Mouse (Mus musculus) frontal cortex, postnatal 25 days (tissue): ENCODE measurements around the gene Ubn1.

ENCODE experiments used
- DNase-seq, 2 experiments: peaks; one replicate each; pipeline ENCODE4 v3.0.0; 2022; ENCODE audit warnings: low spot score in 2 of 2

Gene Ubn1

DNA sequence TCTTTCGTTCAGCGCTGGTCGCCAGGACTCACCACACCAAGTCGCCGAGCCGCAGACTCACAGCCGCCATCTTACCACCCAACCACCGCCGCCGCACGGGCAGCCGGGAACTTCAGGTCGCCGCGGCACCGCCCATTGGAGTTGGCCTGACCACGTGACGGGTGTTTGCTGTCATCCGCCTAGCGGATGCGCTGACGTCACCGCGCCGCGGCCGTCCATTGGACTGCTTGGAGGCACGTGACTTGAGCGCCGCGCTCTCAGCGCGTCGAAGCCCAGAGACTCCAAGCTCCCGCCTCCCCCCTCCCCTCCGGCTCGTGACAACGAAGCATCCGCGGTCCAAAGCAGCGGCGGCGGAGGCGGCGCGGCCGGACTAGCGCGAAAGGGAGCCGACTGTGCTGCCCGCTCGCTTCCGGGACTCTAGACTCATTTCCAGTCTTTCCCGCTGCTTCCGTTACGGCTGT lies at the start of gene Ubn1, which contains the start of gene Glyr1:
Ubn1 (plus strand) TSS at position 284 of the 461 bp plus-strand sequence.
Glyr1 (minus strand) TSS at position 90 of the 461 bp plus-strand sequence.
- peak; percentile 96 to 98 for DNase-seq

DNA sequence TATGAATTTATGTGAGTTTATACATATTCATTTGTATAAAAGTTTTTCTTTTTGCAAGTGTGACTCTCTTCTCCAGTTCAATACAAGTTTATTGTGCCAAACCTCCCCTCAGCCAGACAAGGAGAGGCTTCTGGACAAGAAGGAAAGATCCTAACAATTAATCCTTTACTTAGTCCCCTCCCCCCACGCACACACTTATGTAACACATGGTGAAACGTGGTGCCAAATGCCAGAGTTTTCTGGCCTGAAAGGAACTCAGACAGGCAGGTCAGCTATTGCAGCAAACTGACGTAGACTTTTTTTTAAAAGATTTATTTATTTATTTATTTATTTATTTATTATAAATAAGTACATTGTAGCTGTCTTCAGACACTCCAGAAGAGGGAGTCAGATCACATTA lies 49.2 kb upstream of the Ubn1 start:
- no peak for DNase-seq

DNA sequence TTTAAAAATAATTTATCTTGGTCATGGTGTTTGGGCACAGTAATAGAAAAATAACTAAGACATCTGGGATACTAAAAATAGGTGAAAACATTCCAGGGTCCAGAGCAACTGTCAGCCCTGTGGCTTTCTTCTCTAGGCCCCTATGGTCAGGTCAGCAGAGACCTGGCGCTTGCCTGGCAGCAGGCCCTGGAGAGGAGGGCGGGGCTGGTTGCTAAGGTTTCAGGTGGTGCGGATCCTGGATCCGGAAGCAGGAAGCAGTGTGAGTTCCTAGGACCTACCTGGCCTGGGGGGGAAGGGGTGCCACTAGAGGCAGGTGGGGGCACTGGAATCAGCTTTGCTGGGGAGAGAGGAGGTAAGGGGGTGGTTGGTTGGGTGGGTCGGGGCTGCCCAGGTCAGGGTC lies 42.8 kb upstream of the Ubn1 start, which contains the start of gene Smim22:
Smim22 (plus strand) TSS at position 222 of the 400 bp plus-strand sequence.
- no peak for DNase-seq

DNA sequence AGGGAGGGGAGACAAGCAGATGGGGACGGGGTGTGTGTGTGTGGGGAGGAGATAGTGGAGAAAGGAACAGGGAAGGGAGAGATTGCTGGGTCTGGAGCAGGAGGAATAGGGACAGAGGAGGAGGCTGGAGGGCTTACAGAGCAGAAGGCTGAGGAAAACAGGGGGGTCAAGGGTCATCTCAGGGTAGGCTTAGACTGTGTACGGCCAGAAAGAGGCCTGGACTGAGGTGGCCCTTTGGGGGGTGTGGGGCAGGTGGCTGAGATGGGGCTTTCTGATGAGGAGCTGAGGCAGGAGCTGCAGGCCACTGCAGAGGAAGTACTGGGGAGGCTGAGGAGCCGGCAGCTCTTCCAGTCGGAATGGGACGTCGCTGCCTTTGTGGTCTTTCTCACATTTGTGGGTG lies 42.4 kb upstream of the Ubn1 start:
- no peak for DNase-seq

DNA sequence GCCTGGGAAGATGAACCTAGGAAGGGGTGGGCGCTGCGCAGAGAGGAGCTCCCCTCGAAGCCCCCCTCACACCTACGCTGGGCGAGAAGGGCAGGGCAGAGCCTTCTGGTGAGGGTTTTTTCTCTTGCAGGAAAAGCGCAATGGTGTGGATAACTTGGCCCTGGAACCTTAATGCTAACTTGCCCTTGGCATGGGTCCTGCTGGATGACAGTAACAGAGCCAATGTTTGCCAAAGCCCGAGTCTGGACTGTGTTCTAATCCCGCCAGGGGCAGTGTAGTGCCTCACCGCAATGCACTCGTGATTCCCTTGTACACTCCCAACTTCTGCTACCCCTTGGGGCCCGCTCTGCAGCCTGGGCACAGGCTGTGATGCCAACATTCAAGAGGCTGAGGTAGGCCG lies 41.8 kb upstream of the Ubn1 start:
- DNase-seq, result no peak

DNA sequence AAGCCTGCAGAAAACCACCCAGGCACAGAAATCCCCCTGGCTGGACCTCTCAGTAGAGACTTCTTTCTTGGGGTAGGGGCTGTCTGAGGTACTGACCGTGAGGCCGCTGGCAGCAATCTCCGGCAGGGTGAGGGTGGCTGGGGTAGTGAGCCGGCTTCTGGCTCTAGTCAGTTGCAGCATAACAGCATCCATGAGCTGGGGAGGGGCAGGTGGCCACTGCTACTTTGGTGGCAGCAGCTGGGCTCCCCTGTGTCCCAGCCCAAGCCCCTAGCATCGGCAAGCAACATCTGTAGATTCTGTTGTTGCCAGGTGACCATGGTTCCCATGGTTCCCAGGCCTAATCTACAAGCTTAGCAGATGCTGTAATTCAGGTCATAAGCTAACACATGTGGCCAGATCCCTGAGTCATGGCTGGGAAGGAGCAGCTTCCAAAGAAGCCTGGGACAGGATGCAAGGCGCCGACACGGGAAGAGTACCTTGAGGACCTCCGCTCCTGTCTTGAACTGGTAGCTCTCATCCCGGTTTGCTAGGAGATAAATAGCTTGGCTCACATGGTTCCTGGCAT lies 39.4 kb upstream of the Ubn1 start:
- no peak for DNase-seq

DNA sequence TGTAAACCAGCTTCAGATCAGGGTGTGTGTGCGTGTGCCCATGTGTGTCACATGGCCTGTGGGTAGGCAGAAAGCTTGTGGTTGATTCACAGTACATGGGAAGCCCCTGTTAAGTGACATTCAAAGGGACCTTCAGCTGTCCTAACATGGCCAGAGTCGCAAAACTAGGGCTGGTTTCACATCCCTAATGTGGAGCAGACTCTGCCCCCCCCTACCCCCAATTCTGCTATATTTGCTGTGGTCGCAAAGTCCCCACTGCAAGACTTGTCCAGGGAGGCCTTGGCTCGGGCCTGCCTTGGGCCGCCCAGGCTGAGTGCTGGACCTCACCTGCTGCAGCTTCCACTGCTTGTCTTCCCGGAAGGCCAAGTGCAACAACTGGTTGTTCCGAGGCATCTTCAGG lies 38.6 kb upstream of the Ubn1 start:
- no peak for DNase-seq

DNA sequence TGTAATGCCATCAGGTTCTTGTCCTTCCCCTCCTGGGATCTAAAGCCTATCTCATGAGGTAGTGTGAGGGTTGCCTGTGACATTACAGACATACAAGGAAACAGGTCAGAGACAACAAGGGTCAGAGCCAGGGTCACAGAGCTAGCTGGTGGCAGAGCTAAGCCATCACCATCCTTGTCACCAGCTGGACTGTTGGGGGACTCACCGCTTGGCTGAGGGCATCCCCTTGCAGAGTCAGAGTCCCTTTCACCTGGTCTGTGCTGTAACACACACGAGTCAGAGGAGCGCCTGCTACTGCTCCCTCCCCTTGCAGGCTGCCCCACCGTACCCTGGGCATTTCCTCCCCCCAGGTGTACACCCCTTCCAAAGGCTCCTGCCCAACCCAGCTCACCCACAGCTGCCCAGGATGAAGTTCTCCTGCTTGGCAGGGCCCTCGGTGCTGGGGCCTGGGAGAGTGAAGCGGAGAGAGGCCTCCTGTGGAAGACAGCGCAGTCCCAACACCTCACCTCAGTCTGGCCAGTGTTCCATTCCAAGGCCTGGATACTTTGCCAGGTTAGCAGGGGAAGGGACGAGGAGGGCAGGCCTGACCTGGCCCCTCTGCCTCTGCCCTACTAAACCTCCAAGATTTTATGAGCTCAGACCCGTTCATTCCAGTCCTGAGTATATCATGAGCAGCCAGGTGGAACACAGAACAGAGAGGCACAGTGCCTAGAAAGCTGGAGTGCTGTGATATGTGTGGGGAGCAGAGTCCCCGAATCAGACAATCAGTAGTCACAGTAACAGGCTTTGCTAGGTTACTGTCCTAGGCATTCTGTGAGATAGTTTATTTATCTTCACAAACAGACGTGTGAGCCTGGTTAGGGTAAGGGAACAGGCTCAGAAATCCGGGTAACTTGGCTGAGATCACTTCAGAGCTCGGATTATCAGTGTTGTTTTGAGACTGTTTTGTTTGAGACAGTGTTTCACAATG lies 37.5 kb upstream of the Ubn1 start:
- DNase-seq, result no peak

DNA sequence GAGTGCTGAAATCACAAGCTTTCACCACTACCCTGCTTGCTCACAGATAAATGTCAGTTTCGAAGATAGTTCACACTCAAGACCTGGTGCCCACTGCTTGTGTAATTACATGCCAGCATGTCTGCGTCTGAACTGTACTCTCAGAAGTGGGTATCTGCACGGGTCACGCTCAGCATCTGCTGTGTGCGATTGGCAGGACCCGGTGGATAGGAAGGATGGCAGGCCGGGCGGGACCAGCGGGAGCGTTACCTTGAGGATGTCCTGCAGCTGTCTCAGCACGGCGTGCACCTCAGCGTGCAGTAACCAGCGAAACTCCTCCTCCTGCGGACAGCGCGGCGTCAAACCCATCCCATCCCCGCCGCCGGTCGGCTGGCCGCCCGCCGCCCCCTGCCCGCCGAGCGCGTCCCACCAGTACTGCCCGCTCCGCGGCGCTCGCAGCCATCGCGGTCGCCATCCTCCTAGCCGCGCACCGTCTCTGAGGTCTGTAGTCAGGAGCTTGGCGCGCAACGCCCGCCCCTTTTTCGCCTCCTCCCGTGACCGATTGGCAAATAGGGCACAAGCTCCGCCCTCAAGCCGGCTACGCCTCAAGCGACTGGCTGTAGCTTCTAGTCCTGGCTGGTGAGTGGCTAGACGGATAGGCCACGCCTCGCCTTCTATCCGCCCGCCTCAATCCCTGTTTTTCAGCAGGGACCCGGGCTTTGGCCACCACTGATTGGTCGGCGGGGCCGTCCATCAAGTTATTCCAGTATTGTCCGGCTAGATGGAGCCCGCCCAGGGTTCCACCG lies 36.6 kb upstream of the Ubn1 start, which contains the start of gene Rogdi:
Rogdi (minus strand) TSS at position 500 of the 785 bp plus-strand sequence.
- peak; percentile 97 to 98 for DNase-seq

DNA sequence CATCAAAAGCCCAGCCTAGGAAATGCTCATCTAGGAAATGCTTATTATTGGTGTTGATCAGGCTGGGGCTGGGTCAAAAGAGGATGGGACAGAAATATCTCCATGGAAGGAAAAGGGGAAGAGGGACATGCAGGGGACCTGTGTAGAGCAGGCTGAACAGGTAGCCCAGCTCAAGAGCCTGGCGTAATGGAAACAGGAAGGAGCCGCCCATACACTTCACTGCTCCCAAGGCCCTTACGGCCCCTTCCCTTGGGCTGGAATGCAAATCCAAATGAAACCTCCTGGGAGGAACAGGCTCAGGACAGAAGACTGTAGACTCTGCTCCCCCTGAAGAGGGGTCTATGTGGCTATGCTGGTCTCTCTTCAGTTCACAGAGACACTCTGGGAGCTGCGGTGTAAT lies 35.3 kb upstream of the Ubn1 start:
- no peak for DNase-seq

DNA sequence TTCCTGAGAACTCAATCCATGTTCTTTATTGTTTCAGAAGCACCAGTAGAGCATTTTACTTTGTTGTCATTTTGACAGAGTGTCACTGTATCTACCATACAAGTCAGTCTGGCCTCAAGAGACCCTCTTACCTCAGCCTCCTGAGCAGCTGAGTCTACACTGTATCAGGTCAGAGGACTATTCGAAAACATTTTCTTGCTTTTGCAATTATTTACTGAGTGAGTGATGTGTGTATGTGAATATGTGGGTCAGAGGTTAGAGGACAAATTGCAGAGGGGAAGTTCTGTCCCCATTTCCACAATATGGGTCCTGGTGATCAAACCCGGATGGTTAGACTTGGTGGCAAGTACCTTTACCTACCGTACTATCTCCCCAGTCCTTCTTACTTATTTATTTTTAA lies 25.8 kb upstream of the Ubn1 start:
- no peak for DNase-seq

DNA sequence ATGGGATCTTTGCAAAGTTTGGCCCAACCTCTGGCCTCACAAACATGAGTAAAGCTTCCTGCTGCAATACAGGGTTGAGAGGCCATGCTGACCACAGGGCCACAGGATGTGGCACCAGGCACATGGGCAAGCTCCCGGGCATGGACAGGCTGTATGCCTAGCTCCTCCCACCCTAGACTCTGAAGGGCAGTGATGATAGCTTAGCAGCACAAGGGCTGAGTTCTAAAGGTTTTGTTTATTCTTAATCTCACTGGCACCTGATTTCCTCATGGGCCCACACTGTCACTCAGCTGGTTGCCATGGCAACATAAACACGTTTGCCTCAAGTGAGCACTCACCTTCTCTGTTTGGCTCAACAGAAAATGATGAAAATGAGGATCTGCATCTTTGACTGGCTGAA lies 20.0 kb upstream of the Ubn1 start:
- no peak for DNase-seq

DNA sequence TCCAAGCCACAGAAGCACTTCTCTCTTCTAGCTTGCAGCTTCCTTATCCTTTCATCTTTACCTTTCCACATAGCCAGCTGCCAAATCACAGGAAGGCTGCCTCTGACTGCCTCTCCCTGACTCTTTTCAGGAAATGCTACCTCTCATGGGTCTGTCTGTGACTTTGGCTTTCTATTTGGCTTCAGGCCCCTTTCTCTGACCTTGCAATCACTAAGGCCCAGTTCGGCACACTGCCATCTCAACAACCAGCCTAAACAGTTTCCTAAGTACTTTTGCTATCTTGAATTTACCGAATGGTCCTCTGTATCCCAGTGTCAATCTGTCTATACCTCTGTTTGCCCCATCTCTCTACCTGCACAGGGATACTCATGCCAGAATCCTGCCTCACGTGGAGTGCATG lies 14.3 kb upstream of the Ubn1 start:
- no peak for DNase-seq

DNA sequence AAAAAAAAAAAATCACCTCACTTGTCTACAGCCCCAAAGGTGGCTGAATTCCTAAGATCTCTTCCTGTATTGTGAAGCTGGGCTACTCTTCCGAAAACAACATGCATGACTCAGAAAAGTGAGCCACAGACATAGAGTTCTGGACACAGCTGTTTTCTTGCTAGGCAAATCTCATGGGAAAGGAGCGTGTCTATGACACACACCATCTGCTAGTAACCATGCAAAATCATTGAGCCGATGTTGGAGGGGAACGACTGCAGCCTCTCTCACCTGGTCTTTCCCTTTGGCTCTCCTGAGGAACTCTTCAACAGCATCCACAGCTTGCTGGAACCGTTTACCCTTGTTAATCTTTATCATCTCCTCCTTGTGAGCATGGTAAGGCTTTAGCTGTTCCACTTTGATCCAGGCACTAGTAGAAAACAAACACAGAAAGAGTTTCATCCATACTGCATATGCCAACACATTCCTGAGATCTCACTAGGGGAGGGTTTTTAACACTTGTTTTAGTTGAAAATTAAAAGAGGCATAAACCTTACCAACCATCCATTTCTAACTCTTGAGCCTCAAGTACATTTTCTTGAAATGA lies 13.1 kb upstream of the Ubn1 start:
- DNase-seq, result no peak

DNA sequence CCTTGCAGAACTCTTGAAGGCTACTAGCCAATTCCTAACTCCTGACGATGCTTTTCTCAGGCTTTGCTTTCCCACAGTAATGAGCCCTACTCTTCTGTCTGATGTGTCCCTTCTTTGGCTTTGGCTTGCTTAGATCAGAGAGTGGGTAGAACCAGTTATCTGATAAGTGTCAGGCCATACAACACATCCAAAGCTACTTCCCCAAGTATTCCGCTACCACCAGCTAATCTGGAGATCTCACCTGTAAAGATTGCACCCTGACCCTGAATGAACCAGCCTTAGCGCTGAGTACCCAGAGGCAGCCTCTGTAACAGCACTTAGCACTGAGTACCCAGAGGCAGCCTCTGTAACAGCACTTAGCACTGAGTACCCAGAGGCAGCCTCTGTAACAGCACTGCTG lies 4.5 kb upstream of the Ubn1 start:
- no peak for DNase-seq

DNA sequence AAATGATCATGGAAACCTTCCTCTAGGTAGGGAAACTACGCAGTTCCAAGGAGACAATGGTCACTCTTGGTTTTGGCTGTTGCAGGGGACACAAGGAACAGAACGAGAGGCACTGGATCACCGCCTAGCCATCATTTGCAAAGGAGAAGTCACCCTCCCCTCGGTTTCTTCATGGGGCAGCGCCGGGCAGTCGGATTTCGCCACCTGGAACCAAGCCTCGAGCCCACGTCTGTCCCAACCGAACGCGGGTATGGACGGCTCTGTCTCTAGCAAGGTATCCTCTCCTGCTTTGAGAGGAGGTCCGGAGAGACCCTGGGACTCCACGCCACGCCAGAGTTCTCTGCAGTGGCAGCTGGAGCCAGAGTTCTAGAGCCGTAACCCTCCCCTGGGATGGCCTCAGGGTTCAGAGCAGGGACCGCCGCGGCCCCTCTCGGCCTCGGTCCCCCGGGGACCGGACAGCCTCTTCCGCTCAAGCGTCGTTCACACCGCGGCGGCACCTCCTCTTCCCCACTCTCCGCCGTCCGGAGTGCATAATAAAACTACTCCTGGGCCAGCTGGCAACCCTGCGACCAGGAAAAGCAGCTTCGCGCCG lies 579 bp upstream of the Ubn1 start:
- DNase-seq, result no peak

DNA sequence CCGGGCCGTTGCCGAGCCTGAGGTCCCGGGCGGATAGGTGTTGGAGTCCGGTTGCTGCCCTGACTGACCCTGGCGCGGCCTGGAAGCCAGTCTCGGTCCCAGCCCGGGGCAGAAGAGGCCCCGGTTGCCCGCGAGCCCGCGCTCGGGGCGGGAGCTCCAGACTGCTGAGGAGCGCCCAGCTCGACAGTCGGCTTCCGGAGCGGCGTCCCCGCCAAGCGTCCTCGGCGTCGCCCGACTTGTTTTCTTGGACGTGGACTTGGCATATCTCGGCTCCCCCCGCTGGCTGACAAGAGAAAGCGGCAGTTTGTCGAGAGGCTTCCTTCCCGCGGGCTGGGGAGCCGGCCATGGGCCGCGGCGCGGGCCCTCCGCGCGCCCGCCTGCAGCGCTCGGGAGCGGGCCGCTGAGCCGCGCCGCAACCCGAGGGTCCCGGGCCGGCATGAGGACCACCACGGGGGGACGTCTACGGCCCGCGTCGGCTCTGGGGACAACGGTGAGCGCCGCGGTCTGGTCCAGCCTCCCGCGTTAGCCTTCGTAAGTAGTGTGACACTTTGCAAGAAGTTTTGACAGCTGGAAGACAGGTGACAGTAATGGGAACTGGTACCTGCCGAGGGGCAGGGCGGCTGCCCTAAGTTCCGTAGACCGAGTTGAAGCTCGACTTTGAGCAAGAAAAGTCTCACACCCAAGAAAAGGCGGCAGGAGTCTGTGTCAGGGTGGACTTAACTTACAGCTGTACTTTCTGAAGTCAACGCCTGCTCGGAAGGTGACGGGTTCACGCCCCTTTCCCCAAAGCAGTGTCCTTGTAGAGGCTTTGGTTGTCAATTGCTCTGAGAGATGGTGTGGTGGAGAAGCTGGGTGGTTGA lies 624 bp downstream of the Ubn1 start:
- DNase-seq, result peak in 1 of 2 experiments; percentile 51

DNA sequence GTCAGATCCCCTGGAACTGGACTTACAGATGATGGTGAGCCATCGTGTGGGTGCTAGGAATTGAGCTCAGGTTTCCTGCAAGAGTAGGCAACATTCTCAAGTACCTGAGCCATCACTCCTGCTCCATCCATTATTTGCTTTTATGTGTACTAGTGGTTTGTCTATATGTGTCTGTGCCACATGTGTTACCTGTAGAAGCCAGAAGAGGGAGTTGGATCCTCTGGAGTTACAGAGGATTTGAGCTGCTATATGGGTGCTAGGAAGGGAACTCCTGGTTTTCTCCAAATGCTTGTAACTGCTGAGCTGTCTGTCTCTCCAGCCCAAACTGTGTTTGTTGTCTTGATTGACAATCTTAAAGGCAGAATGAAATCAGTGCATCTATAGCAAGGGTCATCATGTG lies 8.3 kb downstream of the Ubn1 start:
- no peak for DNase-seq

DNA sequence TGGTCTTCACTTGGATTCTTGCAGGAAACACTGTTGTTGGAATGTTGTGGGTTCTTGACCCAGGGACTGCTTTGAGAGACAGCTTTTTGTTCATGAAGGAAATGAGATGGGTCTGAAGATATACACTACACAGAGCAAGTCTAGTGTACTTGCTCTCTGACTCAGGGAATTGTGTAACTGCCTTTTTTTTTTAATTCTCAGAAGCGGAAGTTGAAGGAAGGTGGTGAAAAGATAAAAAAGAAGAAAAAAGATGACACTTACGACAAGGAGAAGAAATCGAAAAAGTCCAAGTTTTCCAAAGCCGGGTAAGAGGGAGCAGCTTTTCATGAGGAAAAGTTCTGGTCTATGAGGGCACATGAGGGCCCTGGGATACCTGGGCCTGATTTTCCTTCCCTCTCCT lies 13.6 kb downstream of the Ubn1 start:
- DNase-seq, result no peak

DNA sequence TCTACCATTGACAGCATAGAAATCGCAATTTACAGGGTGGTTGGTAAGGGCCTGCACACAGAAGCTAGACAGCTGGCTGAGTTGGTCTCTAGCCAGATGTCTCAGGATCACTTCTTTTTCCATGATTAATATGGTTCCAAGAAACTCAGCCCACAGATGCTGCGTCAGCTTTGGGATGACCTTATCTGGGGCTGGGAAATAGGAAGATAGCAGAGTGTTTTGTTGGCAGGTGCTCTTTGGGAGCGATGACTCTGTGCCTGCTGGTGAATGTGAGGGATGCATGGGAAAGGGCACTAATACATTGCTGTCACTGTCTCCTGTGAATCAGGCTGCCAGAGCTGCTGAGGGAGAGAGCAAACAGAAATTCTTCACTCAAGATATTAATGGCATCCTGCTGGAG lies 20.5 kb downstream of the Ubn1 start:
- DNase-seq, result no peak
